Mouse (Mus musculus) CD8-positive naive resting alpha-beta T cell, adult 57 days (primary cell): ENCODE data around the gene Tdp1. TPM values are rescaled to one million over a fixed set of nuclear protein-coding genes. Genes with fewer than 3 reads are reported as not detected.

ENCODE experiments used
- total RNA-seq: library from RNA; stranded (reverse); gene quantifications from one replicate; pipeline ENCODE4 v1.2.4, GENCODE M21; 2023

Tdp1 gene
- total RNA-seq: 23.3 TPM

GRCm38 (mm10) chr12:99884269-99885261, at the start of gene Tdp1, which contains the start of gene Efcab11:
Tdp1 (plus strand) TSS chr12:99884517.
Efcab11 (minus strand) TSS chr12:99884439.

DNA sequence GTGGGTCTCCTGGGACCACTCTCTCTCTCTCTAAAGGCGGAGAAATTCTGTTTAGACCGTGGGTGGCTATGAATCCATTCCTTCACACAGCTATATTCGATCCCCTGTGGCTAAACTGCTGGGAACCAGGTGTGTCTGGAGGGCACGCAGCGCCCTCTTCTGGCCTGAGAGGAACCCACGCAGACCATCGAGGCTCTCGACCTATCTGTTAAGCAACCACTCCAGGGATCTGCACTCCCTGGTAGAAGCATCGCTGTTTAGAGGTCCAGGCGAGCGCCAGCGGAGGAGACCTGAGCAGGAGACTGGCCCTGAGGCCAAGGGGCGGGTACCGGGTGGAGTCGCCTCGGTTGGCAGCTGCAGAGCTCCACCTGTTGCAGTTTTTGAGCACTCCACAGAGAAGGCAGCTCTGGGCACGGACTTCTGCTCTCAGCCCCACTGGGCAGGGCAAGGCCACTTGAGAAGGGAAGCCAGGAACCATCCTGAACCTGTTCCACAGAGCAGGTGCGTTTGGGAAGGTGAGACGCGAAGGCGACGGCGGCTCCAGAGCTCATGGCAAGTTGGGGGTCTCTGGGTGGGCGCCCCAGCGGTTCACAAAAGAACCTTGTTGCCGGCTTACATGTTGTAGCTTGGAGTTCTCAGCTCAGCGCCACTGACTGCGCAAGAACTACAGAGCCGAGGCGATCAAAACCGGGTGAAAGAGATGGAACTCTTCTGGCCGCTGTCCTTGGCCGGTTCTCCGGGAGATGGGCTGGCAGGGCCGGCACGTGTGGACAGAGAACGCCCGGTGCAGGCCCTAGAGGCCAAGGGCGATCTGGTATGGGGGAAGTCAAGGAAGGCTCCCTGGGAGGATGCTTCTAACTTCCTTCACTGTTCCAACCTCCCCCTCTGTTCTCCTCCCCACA, 80.2 kb downstream of the Tdp1 start, which contains the start of gene Kcnk13:
Gene Kcnk13 (plus strand): TSS at position 199 of the 902 bp plus-strand sequence.

Other genes with a start within 250 kb of the Tdp1 start
- gene Efcab11, start 78 bp upstream of the Tdp1 start, total RNA-seq: 0.83 TPM
- 1.3 TPM for gene Kcnk13, start 80.0 kb downstream of the Tdp1 start, total RNA-seq
- 72.4 TPM for gene Psmc1, start 225.6 kb downstream of the Tdp1 start, total RNA-seq